Mouse (Mus musculus): ENCODE results near the gene Arel1. TPM values are rescaled to one million over a fixed set of nuclear protein-coding genes. Genes with fewer than 3 reads are reported as not detected.

Gene Arel1
- polyA plus RNA-seq, 1 experiment from 2014 or later = 41.0 TPM

DNA sequence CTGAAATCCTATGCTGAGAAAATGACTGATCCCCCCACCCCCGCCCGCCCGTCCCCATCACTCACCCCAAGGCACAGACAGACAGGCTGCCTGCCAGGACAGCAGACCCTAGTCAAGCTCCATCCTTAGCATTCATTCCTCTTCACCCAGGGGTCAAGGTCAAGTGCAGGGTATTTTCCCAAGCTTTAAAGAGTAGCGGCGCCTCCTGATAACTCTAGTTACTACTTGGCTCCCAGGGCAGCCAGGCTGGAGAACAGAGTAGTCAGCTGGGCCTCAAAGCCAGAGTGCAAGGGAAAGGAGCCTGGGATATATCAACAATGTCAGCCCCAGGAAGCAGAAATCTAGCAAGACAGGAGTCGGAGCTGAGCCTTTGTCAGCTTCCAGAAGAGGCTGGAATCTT, 74.5 kb downstream of the Arel1 start:
- ATAC-seq (ENCODE audit: low FRiP score) (no peak), DNase-seq (ENCODE audit: low spot score) (no peak)
- 87% methylated on average over 6 of the region's 6 CpGs for WGBS
- H3K9me3 ChIP-seq (ENCODE audit: control insufficient read depth, low read length) = no peaks in the 10 kb centered on the region
- no peak overlapping the region for H3K27ac ChIP-seq
- H3K27me3 ChIP-seq (ENCODE audit: control insufficient read depth, insufficient read depth, low read length) = no peaks in the 10 kb centered on the region
- H3K4me3 ChIP-seq (replicated peaks; ENCODE audit: low read length) = no peak overlapping the region
- H3K4me2 ChIP-seq (replicated peaks) = no peak overlapping the region
- H3K4me1 ChIP-seq (replicated peaks; ENCODE audit: control insufficient read depth, insufficient read depth, low read length) = no peaks in the 10 kb centered on the region
- no peaks in the 10 kb centered on the region for H3K36me3 ChIP-seq (replicated peaks; ENCODE audit: control insufficient read depth, insufficient read depth)
- H3K9ac ChIP-seq = no peak overlapping the region

DNA sequence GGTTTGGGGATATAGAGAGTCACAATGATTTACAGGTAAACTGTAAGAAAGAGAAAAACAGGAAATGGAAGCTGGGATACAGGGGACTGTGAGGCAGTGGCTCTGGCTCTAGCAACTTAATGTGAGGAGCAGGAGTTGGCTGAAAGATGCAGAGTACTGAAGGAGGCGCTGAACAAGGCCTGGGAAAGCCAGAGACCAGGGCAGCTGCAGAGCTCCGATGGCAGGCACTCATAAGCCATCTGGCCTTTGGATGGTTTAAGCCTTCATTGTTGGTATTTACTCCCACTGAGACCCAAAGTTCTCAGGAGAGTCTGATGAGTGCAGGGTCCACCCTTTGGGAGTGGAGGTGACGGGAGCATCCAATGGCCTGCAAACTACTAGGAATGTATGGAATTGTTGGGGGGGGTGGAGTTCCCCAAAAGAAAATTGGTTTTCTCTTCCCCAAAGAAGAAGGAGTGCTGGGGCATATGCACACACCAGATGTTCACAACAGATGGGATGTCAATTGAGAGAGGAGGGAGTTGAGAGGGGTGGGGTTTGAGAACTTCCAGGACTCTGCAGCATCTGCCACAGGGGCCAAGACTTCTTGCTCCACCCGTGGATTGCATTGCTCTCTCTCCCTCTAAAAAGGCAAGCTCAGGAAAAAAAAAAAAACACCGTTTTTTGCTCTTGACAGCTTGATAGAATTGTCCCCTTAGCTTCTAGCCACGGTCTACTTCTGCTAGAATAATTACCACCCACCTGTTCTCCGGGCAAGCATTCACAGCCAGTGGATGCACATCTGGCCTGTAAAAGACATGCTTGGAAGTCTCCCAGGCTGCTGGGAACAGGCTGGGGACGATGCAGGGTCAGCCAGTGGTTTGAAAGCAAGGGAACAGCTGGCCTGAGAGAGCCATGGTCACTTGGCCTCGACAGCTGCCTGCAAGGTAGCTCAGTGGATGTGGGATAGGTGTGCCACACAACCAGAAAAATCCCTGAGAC, 76.8 kb downstream of the Arel1 start:
- Histone ChIP-seq H3K27me3 (ENCODE audit: control insufficient read depth, insufficient read depth, low read length) (no peaks in the 10 kb centered on the region), H3K36me3 (replicated peaks; ENCODE audit: control insufficient read depth, insufficient read depth) (no peaks in the 10 kb centered on the region), H3K4me1 (replicated peaks; ENCODE audit: control insufficient read depth, insufficient read depth, low read length) (no peaks in the 10 kb centered on the region), H3K4me2 (replicated peaks) (no peak overlapping the region), H3K9ac (no peak overlapping the region), H3K27ac (no peak overlapping the region), H3K4me3 (replicated peaks; ENCODE audit: low read length) (no peak overlapping the region), H3K9me3 (ENCODE audit: control insufficient read depth, low read length) (no peaks in the 10 kb centered on the region)
- DNase-seq (ENCODE audit: low spot score) (no peak), ATAC-seq (ENCODE audit: low FRiP score) (no peak)
- 51% methylated on average over 9 of the region's 9 CpGs for WGBS

DNA sequence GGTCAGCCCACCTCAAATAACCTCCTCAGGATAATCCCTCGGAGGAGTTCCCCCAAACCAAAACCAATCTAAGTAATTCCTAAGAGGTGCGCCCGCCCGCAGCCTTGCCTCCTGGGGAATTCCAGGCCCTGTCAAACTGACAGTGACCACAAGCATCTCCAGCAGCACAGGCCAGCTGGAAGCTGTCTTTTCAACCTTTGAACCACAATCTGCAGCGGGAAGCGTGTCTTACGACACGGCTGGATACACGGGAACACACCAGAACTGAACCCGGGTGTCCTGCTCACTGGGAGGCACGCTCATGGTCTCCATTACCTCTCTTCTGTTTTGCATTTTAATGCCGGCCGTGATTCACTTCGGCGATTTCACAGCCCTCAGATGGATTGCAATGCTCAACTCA, 80.4 kb downstream of the Arel1 start:
- H3K27ac ChIP-seq = no peak overlapping the region
- no peak overlapping the region for H3K9ac ChIP-seq
- H3K4me1 ChIP-seq (replicated peaks; ENCODE audit: control insufficient read depth, insufficient read depth, low read length) = no peaks in the 10 kb centered on the region
- ATAC-seq (ENCODE audit: low FRiP score) = no peak
- H3K36me3 ChIP-seq (replicated peaks; ENCODE audit: control insufficient read depth, insufficient read depth) = no peaks in the 10 kb centered on the region
- 68% methylated on average over 15 of the region's 15 CpGs for WGBS
- H3K9me3 ChIP-seq (ENCODE audit: control insufficient read depth, low read length) = no peaks in the 10 kb centered on the region
- no peak overlapping the region for H3K4me3 ChIP-seq (replicated peaks; ENCODE audit: low read length)
- no peaks in the 10 kb centered on the region for H3K27me3 ChIP-seq (ENCODE audit: control insufficient read depth, insufficient read depth, low read length)
- H3K4me2 ChIP-seq (replicated peaks) = no peak overlapping the region
- DNase-seq (ENCODE audit: low spot score) = no peak

DNA sequence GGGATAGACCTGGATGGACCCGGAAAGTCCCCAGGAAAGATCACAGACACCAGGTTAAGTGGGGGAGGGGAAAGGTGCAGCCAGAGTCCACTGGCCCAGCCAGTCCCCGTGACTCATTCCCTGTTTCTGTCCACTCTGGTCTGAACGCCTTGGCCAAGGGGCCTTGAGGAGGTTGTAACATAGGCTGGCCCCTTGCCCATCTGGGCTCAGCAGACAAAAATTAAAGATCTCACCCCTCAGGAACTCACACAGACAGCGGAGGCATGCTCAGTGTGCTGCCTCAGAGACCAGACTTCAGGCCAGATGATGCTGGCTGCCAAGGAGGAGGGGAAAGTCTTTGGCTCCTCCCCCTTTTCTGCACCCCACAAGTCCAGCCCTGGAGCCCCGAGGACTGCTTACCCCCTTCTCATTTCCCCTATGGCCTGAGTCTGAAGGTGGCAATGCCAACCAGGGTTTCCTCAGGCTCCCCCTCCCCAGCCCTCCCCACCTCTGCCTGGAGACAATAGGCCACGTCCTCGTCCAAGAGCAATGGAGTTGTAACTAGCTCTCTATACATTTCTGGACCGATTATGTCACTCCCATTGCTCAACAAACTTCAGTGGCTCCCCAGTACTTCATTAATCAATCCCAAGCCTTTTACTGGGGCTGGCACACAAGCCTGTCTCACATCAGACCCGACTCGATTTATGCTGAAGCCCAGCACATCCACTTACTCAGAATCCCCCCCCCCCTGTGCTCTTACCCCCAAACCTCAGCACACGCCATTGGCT, 85.4 kb downstream of the Arel1 start:
- DNase-seq (ENCODE audit: low spot score) (no peak), ATAC-seq (ENCODE audit: low FRiP score) (no peak)
- Histone ChIP-seq H3K9me3 (ENCODE audit: control insufficient read depth, low read length) (no peaks in the 10 kb centered on the region), H3K9ac (no peak overlapping the region), H3K27ac (no peak overlapping the region), H3K27me3 (ENCODE audit: control insufficient read depth, insufficient read depth, low read length) (no peaks in the 10 kb centered on the region), H3K4me3 (replicated peaks; ENCODE audit: low read length) (no peak overlapping the region), H3K36me3 (replicated peaks; ENCODE audit: control insufficient read depth, insufficient read depth) (no peaks in the 10 kb centered on the region), H3K4me2 (replicated peaks) (no peak overlapping the region), H3K4me1 (replicated peaks; ENCODE audit: control insufficient read depth, insufficient read depth, low read length) (no peaks in the 10 kb centered on the region)
- WGBS = 66% methylated on average over 11 of the region's 11 CpGs

- Histone ChIP-seq H3K9me3 (ENCODE audit: control insufficient read depth, low read length) (no peaks in the 10 kb centered on the region), H3K27ac (no peak overlapping the region), H3K4me2 (replicated peaks) (no peak overlapping the region), H3K4me1 (replicated peaks; ENCODE audit: control insufficient read depth, insufficient read depth, low read length) (no peaks in the 10 kb centered on the region), H3K9ac (no peak overlapping the region), H3K36me3 (replicated peaks; ENCODE audit: control insufficient read depth, insufficient read depth) (no peaks in the 10 kb centered on the region), H3K27me3 (ENCODE audit: control insufficient read depth, insufficient read depth, low read length) (no peaks in the 10 kb centered on the region), H3K4me3 (replicated peaks; ENCODE audit: low read length) (no peak overlapping the region)
- ATAC-seq (ENCODE audit: low FRiP score) = no peak
- no peak for DNase-seq (ENCODE audit: low spot score)
- WGBS = 88% methylated on average over 7 of the region's 7 CpGs
Measured at GRCm38 (mm10) chr12:84884423-84885076, 86.2 kb downstream of the Arel1 start.

GRCm38 (mm10) chr12:84882796-84883195, 87.9 kb downstream of the Arel1 start:
- ATAC-seq (ENCODE audit: low FRiP score) = no peak
- Histone ChIP-seq H3K27ac (no peak overlapping the region), H3K27me3 (ENCODE audit: control insufficient read depth, insufficient read depth, low read length) (peaks cover 15% of the 10 kb centered on the region), H3K4me1 (replicated peaks; ENCODE audit: control insufficient read depth, insufficient read depth, low read length) (no peaks in the 10 kb centered on the region), H3K9ac (no peak overlapping the region), H3K4me2 (replicated peaks) (no peak overlapping the region), H3K36me3 (replicated peaks; ENCODE audit: control insufficient read depth, insufficient read depth) (no peaks in the 10 kb centered on the region), H3K9me3 (ENCODE audit: control insufficient read depth, low read length) (no peaks in the 10 kb centered on the region), H3K4me3 (replicated peaks; ENCODE audit: low read length) (no peak overlapping the region)
- DNase-seq (ENCODE audit: low spot score) = no peak
- WGBS = 86% methylated on average over 4 of the region's 4 CpGs

GRCm38 (mm10) chr12:84880091-84880490, 90.6 kb downstream of the Arel1 start:
- H3K4me2 ChIP-seq (replicated peaks) = no peak overlapping the region
- no peak overlapping the region for H3K9ac ChIP-seq
- 58% methylated on average over 11 of the region's 11 CpGs for WGBS
- H3K27ac ChIP-seq = no peak overlapping the region
- no peak for ATAC-seq (ENCODE audit: low FRiP score)
- no peaks in the 10 kb centered on the region for H3K4me1 ChIP-seq (replicated peaks; ENCODE audit: control insufficient read depth, insufficient read depth, low read length)
- no peaks in the 10 kb centered on the region for H3K9me3 ChIP-seq (ENCODE audit: control insufficient read depth, low read length)
- no peak for DNase-seq (ENCODE audit: low spot score)
- no peaks in the 10 kb centered on the region for H3K36me3 ChIP-seq (replicated peaks; ENCODE audit: control insufficient read depth, insufficient read depth)
- no peak overlapping the region for H3K4me3 ChIP-seq (replicated peaks; ENCODE audit: low read length)
- H3K27me3 ChIP-seq (ENCODE audit: control insufficient read depth, insufficient read depth, low read length) = peaks cover 42% of the 10 kb centered on the region

DNA sequence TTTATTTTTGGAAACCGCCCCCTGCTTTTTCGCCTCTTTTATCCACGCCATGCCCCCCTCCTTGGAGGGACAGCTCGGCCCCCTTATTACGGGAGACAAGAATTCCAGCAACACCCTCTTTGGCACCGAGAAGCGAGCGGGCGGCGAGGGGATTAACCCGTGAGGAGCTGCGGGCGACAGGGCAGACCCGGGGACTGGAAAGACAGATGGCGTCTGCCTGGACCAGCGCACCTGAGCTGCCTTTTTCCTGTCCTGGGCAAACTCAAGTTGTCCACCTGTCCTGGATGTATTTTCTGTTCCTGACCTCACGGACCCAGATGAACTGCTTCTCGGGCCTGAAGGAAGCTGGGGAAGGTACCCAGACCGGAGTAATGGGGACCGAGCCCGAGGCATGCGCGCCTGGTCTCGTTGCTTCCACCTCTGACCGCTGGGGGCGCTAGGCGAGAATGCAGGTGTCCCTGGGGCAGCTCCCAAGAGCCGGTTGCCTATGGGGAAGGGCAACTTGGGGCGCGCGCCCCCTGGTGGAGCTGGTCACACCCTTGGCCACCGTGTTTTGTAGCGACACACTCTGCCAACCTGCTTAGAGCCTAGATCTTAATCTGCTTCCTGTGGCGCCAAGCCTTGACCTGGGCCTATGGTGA, 94.1 kb downstream of the Arel1 start, which contains the start of gene Ltbp2:
Ltbp2 (minus strand) TSS at position 52 of the 641 bp plus-strand sequence.
- Histone ChIP-seq H3K4me3 (replicated peaks; ENCODE audit: low read length) (peak within 1 kb of the TSS; percentile 16), H3K36me3 (replicated peaks; ENCODE audit: control insufficient read depth, insufficient read depth) (no peaks in the 10 kb centered on the region), H3K9ac (peak within 1 kb of the TSS; percentile 42; the same call in 1 of the 2 replicates), H3K4me2 (replicated peaks) (peak within 1 kb of the TSS; percentile 47), H3K27me3 (ENCODE audit: control insufficient read depth, insufficient read depth, low read length) (peaks cover 59% of the 10 kb centered on the region), H3K4me1 (replicated peaks; ENCODE audit: control insufficient read depth, insufficient read depth, low read length) (no peaks in the 10 kb centered on the region), H3K27ac (no peak within 1 kb of the TSS), H3K9me3 (ENCODE audit: control insufficient read depth, low read length) (no peaks in the 10 kb centered on the region)
- WGBS = 3% methylated on average over 34 of the region's 34 CpGs
- ATAC-seq (ENCODE audit: low FRiP score) = no peak; the same call in 1 of the 2 replicates
- peak; percentile 58 for DNase-seq (ENCODE audit: low spot score)
